Mouse (Mus musculus) cerebellum, postnatal 4 days (tissue): ENCODE data around the gene Slc7a8.
A peak's percentile ranks its signal among the peaks of the same experiment; 100 is the strongest.

Experiments
- DNase-seq, 2 experiments: peaks; one replicate each; pipeline ENCODE4 v3.0.0; 2022; ENCODE audit warnings: low spot score in 2 of 2, mixed read lengths in 1 of 2

Slc7a8 gene

DNA sequence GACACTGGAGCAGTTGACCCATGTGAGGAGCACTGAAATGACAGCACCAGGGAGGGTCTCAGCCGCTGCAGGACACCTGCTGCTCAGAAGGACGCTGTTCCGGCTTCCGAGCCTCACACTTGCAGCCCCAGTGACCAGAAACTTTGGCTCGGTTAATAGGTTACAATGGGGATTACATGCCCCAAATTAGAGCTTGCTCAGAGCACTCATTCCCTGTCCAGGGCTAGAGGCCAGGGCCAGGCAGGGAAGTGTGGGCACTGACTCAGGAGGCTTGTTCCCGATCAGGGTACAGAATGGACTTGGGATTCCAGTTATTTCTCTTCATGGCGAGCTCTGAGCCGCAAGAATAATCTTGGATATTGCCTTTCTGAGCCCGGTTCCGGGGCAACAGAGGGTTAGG, 44.1 kb downstream of the Slc7a8 start:
- DNase-seq, result no peak

DNA sequence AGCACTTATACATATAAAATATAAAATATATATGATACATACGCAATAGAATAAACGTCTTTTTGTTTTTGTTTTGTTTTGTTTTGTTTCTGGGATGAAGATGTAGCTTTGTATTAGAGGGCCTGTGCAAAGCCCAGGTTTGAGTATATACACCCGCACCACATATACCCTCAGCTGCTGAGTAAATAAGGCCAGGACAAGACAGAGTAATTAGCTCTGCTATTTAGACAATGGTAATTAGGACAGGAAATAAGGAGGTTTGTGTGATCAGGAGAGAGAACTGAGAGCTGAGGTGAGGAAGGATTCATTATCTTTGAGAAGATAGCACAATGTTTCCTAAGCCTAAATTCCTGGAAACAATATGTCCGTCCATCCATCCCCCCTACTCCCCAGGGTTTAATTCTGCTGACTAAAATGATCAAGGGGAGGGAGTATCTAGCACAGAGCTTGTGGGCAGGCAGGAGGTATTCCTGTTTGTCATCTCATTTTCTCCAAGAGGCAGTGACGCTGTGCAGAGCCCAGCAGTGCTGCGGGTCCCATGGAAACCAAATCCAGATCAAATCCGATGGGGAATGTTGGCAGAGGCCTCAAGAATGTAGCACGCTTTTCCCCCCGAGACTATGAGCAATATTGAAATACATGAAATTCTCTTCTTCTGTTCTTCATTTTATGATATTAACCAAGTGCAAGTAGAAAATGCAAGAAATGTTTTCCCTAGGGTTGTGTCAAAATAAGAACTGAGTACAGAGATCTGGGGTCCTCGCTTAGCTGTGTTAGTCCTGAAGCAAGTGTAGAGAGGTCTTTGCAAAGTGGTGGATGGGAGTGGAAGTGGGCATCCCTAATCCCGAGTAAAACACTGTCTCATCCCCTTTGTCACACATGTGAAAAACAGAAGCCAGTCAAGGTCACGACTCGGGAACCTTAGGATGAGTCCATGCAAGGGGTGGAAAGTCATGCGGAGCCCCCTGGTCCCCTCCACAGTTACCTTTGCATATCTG, 44.9 kb downstream of the Slc7a8 start:
- DNase-seq, result no peak

DNA sequence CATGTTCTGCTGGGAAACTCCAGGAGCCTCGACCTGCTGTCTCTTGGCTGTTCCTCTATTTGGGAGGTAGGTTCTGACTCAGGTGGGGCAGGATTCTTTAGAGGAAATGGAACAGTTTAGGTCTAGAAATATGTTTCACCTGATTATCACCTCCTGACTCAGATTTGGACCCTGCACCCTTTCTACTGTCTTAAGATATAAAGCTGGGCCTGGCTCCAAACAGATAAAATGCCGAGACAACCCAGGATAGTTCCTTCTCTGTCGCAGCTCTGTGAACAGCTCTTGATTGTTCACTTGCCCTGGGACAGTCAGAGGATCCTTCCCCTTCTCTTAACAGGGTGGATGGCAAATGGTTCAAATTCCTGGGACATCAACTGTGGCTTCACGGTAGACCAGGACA, 46.5 kb downstream of the Slc7a8 start:
- DNase-seq, result no peak

DNA sequence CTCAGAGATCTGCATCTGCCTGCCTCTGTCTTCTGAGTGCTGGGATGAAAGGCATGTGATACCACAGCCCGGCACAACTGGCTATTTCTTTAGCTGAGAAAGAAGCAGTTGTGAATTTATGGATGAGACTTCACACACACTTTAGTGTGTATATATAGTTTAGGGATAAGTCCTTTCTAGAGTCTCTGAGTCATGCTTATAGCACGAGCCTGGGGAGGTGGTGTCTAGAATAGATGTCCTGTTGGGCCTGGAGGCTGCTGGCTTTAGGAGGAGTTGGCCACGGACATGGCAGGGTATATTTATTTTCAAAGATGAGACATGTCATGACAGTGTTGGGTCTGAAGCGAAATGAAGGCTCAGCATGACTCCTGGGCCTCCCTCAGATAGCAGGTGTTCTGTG, 47.7 kb downstream of the Slc7a8 start:
- DNase-seq, result no peak

DNA sequence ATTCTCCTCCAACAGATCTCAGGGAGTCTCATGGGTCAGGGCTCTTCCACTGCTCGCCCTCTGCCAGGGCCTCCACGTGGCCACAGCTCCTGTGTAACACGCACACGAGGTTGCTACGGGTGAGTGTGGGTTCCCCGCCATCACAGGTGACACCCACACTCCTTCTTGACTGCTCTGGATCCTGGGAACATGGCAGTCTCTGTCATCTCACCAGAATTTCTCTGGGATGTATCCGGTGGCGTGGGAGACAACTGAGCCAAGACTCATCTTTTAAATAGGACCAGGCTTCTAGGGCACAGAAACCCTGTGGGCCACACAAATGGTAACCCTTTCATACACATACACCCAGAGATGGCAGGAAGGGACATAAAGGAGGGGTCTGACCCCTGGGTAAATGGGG, 49.5 kb downstream of the Slc7a8 start:
- DNase-seq, result no peak

DNA sequence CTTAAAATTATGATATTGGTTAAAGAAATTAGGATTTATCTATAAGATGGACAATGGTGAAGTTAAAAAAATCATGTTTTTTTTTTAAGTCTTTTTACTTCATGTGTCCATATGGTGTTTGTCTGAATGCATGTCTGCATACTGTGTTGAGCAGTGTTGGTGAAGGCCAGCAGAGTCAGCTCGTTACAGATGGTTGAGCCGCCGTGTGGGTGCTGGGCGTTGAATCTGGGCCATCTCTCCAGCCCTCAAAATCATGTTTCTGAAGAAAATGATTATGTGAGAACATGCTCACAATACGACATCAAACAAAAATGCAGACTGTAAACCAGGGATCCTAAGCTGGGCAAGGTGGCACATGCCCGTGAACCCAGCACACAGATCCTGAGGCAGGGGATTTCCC, 51.4 kb downstream of the Slc7a8 start:
- DNase-seq, result no peak

DNA sequence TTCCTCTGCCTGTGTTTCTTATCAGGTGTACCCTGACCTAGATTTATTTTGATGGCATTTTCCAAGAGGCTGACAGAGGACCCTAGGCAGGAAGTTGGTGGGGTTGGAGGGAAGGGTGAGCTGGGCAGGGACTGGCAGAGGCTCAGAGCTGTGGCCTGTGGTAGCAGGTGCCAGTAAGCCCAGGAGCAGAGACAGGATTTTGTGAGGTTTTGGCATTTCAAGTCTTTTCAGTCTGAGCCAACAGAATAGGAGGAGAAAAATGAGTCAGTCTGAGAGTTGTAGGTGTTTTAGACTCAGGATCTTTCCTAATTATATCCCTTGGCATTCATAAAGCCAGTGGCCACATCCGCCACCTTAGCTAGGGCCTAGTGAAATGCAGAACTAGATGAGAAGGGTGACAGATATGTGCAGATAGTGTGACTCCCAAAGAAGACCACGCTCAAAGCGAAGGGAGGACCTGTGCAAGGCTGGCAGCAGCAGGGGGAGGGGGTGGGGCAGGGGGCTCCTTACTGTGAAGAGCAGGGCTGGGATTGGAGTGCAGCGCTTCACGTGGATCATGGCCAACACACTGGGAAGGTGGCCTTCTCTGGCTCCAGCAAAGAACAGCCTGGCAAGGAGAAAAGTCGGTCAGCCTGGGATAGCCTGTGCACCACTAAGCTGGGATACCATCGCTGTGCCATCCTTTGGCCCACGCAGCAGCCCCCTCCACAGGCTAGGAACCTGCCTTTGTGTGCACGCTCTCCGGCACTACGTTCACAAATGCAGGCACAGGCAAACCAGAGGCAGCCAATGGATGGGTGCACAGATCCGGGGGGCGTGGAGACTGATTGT, 52.7 kb downstream of the Slc7a8 start:
- DNase-seq, result no peak

DNA sequence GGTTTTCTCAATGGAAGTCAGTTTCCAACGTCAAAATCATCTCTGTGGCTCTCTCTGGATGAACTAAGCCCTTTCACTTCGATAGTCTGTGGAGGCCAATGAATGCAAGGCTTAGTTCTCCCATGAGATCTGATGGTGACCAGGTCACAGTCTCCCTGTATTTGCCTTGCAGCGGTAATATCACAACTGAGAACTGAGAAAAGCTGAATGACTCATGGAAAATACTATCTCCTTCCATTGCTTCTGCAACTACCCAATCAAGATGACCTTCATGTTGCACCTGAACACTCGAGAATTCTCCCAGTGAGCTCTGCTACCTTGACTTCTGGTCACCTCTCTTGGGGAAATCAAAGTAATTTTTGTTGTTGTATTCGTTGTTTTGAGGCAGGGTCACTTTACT, 54.2 kb downstream of the Slc7a8 start:
- no peak for DNase-seq

DNA sequence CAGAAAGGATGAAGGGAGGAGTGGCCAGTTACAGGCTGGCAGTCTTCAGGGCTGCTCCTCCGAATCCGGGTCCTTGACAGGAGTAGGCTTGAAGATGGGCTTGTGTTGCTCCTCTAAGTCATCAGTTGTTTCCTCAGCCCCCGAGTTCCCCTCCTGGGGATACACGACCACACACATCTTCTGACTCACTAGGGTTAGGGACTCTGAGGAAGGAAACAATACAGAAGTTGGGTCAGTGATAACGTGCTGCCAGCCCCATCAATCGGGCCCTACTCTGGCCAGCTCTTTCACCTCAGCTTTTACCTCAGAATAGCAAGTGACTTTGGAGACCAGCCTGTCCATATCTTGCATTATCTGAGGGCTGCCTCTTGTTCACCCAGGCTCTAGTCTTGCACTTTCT, 57.7 kb downstream of the Slc7a8 start:
- DNase-seq, result no peak

DNA sequence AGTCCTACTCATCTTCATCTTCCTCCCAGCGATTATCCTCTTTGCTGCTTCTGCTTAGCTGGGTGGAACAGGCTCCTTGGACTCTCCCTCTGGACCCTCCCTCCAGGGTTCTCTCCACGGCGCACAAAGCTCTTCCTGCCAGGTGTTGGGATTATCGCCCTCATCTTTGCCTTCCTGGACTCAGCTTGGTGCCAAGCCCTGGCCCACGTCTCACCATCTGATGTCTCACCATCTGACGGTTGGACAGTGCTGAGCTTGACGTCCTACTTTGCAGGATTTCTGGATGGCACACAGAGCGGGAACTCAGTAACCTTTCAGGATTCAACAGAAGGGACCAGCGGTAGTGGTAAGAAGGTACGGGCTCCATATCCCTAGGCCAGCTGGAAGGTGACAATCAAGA, 60.0 kb downstream of the Slc7a8 start:
- DNase-seq, result no peak

DNA sequence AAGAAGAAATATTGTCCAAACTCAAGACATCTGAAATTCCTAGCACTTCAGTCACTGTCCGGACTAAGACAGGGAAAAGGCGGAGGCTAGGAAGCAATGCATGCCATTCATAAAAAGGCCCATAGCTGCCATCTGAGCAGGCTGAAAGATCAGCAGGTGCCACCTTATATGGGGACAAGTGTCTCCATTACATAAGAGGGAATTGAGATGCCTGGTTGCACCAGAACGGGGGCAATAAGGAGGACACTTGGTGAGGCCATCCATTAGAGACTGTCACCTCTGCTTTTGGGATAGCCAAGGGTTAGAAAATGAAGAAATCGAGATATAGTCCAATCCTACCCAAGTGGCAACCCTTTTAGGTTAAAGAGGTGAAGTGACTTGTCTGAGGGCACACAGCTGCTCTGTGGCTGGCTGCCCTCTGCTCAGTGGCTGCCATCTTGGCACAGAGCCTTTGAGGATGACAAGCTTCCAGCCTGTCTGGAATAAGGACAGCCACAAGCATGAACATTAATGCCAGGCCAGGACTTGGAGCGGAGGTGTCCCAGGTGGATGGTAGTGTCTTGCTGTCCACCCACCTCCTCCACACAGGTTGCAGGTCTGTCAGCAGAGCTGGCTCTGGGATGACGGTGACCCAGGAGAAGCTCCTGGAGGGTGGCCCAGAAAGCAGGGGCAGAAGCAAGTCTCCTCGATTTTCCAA, 60.9 kb downstream of the Slc7a8 start:
- peak in 1 of 2 experiments; percentile 42 for DNase-seq

DNA sequence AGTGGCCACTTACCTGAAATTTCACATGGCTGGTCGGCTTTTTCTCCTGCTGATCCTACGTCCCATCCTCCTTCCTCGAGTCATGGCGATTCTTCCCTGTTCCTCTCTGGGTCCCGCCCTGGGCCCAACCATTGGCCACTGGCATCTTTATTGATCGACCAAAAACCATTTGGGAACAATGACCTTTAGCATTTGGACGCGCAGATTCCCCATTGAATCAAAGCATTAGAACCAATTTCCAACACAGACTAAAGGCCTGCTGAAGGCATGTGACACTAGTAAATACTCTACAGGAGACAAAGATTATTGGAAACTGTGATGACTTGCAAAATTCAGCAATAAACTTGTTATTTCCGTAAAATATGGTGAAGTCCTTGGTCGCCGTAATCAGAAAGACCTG, 61.7 kb downstream of the Slc7a8 start:
- no peak for DNase-seq

DNA sequence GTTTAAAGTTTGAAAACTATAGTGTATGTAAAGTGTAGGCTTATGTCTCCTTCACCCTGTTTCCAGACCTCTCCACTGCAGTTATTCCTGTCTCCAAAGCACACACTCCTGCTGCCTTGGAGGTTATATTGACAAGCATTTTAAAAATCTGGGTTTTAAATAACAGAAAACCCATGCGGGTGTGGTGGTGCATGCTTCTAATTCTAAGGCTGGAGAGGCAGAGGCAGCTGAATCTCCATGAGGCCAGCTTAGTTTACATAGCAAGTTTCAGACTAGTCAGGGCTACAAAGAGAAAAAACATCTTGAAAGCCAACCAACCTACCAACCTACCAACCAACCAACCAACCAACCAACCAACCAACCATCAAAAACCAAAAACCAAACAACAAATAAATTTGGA, 66.3 kb downstream of the Slc7a8 start:
- no peak for DNase-seq

DNA sequence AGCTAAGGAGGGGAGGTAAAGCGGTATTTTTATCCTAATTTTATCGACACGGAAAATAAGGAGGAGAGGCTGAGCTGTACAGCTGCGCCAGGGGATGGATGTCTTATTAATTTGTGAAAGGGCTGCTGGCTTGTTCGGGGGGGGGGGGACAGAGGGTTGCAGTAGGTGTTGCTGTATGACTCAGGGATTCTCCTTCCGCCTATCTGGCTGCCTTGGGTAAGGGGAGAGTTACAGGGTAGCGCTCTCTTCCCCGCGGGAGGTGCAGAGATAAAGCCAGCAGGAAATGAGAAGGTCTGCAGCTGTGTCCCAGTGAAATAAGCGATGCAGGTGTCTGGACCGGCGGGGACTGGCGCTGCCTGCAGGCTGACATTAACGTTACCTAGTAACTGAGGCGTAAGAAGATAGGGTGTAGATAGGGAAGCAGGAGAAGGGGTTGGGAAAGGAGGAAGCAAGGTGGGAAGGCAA, 67.1 kb downstream of the Slc7a8 start:
- peak in 1 of 2 experiments; percentile 14 for DNase-seq

DNA sequence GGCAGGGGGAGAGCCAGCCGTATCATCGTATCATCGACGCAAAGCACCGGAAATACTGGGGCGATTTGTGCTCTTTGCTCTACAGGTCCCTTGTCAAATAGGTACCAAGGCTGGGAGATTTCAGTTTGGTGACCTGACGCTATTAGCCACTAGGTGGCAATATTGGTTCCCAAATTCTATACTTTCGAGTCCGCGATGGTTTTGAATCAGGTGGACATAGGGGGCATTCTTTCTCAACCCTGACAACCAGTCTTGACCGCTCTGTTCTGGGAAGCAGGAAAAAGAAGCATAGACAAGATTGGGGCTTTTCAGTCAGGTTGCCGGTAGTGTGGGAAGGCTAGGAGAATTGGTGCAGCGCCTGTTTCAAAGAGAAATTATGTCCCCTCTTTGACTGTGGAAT, 67.6 kb downstream of the Slc7a8 start:
- DNase-seq, result peak in 1 of 2 experiments; percentile 78

DNA sequence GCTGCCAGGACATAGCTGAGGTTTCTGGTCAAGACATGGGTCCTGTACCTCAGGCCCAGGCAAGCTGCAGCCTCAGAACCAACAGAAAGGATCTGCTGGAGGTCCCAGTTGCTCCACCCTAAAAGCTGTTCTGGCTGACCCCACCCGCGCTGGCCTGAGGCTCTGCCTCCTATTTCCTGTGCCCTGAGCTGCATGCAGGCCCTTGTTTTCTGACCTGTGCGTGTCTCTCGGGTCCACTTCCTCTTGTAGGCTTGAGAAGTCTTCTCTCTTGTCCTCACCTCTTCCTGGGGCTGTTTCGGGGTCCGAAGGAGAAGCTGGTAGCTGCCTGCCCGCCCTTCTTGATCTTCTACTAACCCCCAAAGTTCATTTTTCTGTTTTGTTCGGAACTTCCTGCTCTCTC, 68.9 kb downstream of the Slc7a8 start:
- DNase-seq, result no peak

DNA sequence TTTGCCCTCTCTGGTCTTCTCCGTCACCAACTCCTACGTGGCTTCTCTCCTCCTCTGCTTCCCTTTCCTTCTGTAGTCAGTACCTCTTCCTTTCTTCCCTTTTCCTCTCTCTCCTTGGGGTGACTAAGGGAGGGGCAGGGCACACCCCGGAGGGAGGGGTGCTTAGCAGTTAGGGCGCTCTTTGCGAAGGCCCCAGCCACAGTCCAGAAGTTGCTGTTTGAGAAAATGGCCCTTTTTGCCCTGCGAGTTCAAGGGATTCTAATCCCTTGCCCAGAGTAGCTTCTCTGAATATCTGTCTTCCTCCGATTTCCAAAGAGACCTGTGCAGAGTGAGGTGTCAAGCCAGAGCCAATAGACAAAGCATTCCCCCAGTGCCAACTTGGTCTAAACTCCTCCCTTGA, 69.7 kb downstream of the Slc7a8 start, which contains the start of gene Cebpe:
Gene Cebpe (minus strand): TSS at position 101 of the 400 bp plus-strand sequence.
- DNase-seq, result no peak

DNA sequence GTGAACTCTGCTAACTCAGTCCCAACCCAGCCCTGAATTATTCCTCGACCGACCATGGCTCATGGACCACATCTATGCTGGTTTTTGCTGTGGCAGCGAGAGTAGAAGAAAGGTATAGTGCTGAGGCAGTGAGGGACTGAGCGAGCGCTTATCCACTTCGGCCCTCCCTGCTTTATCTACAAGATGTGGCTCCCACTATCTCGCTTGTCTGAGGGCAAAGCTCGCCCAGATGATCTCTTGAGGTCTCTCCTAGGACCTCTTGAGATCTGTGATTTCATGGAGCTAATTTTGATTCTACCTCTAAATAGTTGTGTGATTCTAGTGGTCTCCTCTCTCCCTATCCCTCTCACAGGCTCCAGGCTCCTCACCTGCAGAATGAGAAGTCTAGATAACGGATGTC, 72.7 kb downstream of the Slc7a8 start:
- no peak for DNase-seq

DNA sequence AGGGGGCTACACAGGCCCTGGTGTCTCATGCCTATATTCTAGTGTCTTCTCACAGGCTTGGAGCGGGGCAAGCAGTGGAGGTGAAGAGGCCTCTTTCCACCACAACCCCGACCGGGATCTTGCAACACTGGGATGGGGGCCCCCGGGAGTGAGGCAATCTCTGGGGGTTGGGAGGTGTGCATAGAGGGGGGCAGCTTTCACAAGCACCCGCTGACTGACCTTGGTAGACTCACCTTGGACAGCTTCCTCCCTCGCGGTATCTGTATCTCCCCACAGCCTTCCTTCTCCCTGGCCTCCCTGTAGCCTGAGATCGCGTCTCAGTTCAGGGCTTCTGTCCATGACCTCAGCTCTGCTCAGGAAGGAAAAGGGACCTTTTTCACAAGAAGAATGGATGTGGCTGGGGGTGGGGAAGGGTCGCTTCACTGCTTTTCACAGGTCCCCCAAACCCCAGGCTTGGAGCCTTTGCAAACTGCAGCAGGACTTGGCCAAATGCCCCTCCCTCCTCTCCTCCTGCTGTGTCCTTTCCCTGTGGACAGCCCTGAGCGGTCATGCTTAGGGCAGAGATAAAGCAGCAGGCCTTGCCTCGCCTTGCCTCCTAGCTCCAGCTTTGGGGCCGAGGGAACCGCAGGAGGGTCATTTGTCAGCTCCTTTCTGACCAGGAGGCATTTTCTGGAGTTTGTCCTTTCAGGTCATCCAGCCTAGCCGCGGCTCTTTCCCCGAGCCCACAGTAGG, 75.0 kb downstream of the Slc7a8 start:
- DNase-seq, result no peak

DNA sequence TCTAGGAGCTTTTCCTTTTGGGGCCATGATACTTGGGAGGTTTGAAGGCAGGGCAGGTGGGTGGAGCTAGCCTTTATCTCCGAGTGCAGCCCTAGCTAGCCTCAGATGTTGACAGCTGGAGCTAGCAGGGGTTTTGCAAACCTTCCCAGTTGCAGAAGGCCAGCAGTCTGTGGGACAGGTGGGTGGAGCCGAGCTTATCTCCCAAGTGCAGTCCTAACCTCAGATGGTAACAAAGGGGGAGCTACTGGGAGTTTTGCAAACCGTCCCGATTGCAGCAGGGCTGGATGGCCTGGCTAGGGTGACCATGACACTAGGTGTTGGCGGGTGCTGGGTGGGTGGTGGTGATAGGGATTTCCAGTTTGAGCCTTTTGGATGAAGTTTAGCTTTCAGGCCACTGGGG, 75.9 kb downstream of the Slc7a8 start:
- no peak for DNase-seq

DNA sequence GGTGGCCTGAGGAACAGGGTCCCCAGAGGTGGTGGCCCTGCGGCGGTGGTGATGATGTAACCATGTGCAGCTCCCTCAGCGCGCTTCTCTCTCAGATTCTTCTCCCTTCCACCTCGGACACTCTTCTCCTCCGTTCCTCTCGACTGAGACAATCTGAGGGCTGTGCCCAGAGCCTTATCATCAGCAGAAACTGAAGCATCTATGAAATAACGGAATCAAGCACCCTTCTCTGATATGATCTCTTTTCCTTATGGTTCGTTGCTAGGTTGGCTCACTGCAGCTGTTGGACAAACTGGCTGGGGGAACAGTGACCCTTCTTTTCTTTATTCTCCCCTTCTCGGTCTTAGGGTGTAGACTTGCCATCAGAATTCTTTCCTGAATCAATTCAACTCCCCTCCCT, 78.5 kb downstream of the Slc7a8 start:
- no peak for DNase-seq
